Mouse (Mus musculus) hindbrain, embryonic 13.5 days (tissue): ENCODE measurements around the gene Thsd4. TPM values are rescaled to one million over a fixed set of nuclear protein-coding genes. Genes with fewer than 3 reads are reported as not detected.

Experiments used
- ATAC-seq: fragments of 200-750 bp; cut with Nextera tagmentation; 2 replicates; pipeline ENCODE4 v1.8.0; 2017; ENCODE audit warnings: moderate TSS enrichment; ENCODE audit not compliant: low FRiP score
- H3K27ac ChIP-seq: fragments of 300-500 bp; sonication (generic); 2 replicates; pipeline ENCODE4 v1.5.1; 2015; ENCODE audit warnings: inconsistent platforms, mild to moderate bottlenecking, moderate library complexity
- H3K27me3 ChIP-seq: fragments of 300-500 bp; sonication (generic); 2 replicates; pipeline ENCODE4 v1.6.1; 2015; ENCODE audit warnings: mild to moderate bottlenecking, inconsistent platforms
- H3K36me3 ChIP-seq: fragments of 300-500 bp; sonication (generic); 2 replicates; pipeline ENCODE4 v1.6.1; 2015; ENCODE audit warnings: mild to moderate bottlenecking, inconsistent platforms
- H3K4me1 ChIP-seq: fragments of 300-500 bp; sonication (generic); replicated peaks from 2 replicates; pipeline ENCODE4 v1.6.1; 2015; ENCODE audit warnings: inconsistent platforms
- H3K4me2 ChIP-seq: fragments of 300-500 bp; sonication (generic); 2 replicates; pipeline ENCODE4 v1.6.1; 2015; ENCODE audit warnings: inconsistent platforms, mild to moderate bottlenecking, moderate library complexity
- H3K4me3 ChIP-seq: fragments of 300-500 bp; sonication (generic); 2 replicates; pipeline ENCODE4 v1.5.1; 2015; ENCODE audit warnings: mild to moderate bottlenecking, inconsistent platforms
- H3K9ac ChIP-seq: fragments of 300-500 bp; sonication (generic); 2 replicates; pipeline ENCODE4 v1.6.1; 2015; ENCODE audit warnings: mild to moderate bottlenecking, inconsistent platforms
- H3K9me3 ChIP-seq: fragments of 300-500 bp; sonication (generic); 2 replicates; pipeline ENCODE4 v1.6.1; 2016; ENCODE audit warnings: inconsistent platforms
- WGBS: fragments of 180-500 bp; shearing (Covaris S2); methylation state at CpG from one replicate; pipeline ENCODE4 v1.1.7; 2015; 5-methylcytosine and 5-hydroxymethylcytosine counted together
- polyA plus RNA-seq: library from polyadenylated mRNA; unstranded; fragments of >200 nt; fragmentation: Nextera tagmentation; extraction: Ambion mirVana; gene quantifications from 2 replicates; pipeline ENCODE4 v1.2.1, GENCODE M21; 2015

The Thsd4 gene
- polyA plus RNA-seq, 1 experiment from 2014 or later: 6.2 TPM

DNA sequence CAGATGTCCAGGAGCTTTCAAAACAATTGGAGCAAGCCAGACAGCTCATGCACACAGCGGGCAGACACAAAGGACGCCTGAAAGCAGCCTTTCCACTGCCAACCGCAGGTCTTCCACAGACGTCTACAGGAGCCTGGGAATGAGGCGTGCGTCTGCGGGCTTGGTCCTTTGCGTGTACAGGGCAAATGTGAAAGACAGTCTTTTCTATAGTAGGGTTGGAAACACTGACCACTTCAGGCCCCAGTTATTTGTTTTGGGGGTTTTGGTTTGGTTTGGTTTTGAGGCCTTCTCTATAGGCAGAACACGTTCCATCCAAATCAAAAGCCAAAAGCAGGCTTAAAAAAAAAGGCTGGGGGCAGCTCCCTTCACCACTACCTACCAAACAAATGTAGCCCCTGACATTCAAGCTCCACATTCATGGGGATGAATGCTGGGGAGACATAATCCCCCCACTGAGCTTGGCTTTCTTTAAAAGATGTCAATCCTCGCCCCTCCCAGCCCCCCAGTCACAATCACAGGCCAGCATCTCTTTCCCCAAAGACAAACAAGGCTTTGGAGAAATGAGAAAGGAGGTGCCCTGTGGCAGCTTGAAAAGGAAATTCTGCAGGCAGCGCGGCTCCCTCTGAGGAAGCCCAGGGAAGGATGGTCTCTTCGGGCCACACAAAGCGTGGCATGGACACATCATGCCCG, 255.1 kb downstream of the Thsd4 start:
- H3K4me2 ChIP-seq: no peak overlapping the region
- 27% methylated on average over 15 of the region's 15 CpGs for WGBS
- H3K4me1 ChIP-seq: peaks cover 30% of the 10 kb centered on the region
- H3K9ac ChIP-seq: no peak overlapping the region
- H3K36me3 ChIP-seq: no peaks in the 10 kb centered on the region
- H3K27me3 ChIP-seq: no peaks in the 10 kb centered on the region
- ATAC-seq: peak; percentile 81
- H3K4me3 ChIP-seq: no peak overlapping the region
- peak overlapping the region; percentile 74 for H3K27ac ChIP-seq
- no peaks in the 10 kb centered on the region for H3K9me3 ChIP-seq

DNA sequence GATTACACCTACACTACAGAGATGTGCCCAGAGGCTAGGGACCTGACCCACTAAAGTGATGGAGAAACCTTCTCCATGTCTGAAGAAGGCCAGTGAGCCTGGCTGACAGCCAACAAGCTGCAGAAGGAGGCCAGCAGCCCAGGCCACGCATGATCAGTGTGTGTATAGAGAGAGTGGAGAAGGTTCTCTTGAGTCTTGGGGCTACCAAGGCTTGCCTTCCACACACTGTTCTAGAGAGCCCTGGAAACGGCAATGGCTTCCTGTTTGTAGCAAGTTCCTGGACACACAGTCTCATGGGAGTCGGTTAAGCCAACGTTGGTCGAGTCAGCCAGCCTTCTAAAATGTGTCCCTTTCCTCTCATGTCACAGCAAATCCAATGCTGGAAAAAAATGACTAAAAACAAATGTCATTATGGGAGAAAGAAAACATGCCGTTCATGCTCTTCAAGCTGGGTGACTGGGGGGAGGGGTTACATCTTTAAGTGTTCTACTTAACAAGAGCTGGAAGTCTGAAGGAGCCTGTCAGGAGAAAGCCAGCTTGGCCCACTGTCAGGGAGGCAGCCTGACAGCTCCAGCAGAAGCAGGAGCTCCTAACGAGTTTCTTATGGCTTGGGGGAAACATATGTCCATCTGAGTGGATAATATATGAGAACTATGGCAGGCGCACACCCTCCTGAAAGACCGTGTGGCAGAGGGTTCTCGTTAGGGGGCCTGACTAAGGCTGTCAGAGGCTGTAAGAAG, 257.1 kb downstream of the Thsd4 start:
- Histone ChIP-seq H3K4me3 (no peak overlapping the region), H3K4me2 (no peak overlapping the region), H3K9ac (no peak overlapping the region), H3K27me3 (no peaks in the 10 kb centered on the region), H3K27ac (no peak overlapping the region), H3K4me1 (peaks cover 30% of the 10 kb centered on the region), H3K36me3 (no peaks in the 10 kb centered on the region), H3K9me3 (no peaks in the 10 kb centered on the region)
- ATAC-seq: no peak
- 61% methylated on average over 10 of the region's 10 CpGs for WGBS

DNA sequence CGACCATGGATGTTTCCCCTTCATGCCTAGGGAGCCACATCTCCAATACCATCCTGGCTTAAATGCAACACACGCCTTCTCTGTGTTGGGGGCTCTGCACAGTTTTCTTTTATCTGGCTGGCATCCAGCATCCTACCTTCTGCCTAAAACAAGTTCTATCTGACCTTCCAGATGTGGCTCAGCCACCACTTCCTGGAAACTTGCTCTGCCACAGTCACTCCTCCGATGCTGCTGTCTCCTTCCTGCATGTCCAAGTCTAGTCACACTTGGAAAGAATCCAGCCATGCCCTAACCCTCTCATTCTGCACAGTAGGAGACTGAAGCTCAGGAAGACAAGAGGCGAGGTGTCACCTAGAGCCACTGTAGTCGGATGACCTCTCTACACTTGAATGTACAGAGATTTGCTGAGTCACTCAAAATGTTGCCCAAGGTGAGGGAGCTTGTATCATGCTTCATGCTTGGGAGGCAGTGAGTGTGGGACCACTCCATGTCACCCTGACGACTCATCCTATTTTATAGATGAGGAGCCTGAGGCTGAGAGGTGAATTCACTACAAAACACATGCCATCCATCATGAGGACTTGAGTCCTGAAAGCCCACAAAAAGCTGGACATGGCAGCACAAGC, 259.2 kb downstream of the Thsd4 start:
- Histone ChIP-seq H3K4me2 (no peak overlapping the region), H3K27ac (no peak overlapping the region), H3K27me3 (no peaks in the 10 kb centered on the region), H3K36me3 (no peaks in the 10 kb centered on the region), H3K4me1 (peaks cover 23% of the 10 kb centered on the region), H3K4me3 (no peak overlapping the region), H3K9ac (no peak overlapping the region), H3K9me3 (no peaks in the 10 kb centered on the region)
- WGBS: 83% methylated on average over 6 of the region's 6 CpGs
- ATAC-seq: no peak

DNA sequence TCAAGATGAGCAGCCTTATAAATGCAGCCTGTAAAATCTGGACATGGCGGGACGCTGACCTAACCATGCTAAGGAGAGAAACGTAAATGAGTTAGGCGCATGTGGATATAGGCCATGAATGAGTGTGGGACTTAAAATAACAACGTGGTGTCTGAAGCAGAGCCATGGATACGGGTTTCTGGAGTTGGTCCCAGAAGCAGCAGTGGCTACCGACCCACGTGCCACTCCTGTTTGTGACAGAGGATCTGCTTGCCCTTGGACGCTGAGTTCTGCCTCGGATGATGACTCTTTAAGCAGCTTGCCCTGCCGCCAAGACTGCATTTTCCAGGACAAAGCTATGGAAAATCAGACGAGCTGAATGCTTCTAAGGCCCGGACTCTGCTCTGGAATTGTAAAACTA, 262.2 kb downstream of the Thsd4 start:
- Histone ChIP-seq H3K4me1 (peaks cover 2% of the 10 kb centered on the region; the same call in 1 of the 2 replicates), H3K36me3 (no peaks in the 10 kb centered on the region), H3K9ac (no peak overlapping the region), H3K9me3 (no peaks in the 10 kb centered on the region), H3K4me3 (no peak overlapping the region), H3K27me3 (no peaks in the 10 kb centered on the region), H3K27ac (no peak overlapping the region), H3K4me2 (no peak overlapping the region)
- 73% methylated on average over 13 of the region's 13 CpGs for WGBS
- no peak for ATAC-seq

DNA sequence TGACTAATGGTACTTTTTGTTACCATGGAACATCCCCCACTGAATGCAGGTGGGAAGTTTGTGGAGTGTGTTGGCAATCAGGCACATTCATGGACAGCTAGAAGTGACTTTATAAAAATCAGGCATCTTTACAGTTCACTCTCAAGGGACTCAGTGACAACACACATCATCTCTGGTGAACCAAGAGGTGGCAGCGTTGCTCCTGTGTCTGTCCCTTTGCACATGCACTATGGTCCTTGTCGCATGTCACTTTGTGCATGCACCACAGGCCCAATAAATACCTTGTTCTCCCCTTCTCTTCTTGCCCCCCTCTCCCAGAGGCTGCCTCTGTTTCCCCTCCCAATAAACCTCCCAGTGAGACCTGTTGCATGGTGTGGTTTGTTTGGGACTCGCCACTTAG, 270.1 kb downstream of the Thsd4 start:
- H3K27me3 ChIP-seq: no peaks in the 10 kb centered on the region; the same call in 1 of the 2 replicates
- 64% methylated on average over 3 of the region's 3 CpGs for WGBS
- H3K27ac ChIP-seq: no peak overlapping the region
- H3K36me3 ChIP-seq: no peaks in the 10 kb centered on the region
- no peaks in the 10 kb centered on the region for H3K4me1 ChIP-seq
- H3K9me3 ChIP-seq: no peaks in the 10 kb centered on the region
- H3K4me3 ChIP-seq: no peak overlapping the region
- no peak for ATAC-seq
- no peak overlapping the region for H3K9ac ChIP-seq
- H3K4me2 ChIP-seq: no peak overlapping the region

DNA sequence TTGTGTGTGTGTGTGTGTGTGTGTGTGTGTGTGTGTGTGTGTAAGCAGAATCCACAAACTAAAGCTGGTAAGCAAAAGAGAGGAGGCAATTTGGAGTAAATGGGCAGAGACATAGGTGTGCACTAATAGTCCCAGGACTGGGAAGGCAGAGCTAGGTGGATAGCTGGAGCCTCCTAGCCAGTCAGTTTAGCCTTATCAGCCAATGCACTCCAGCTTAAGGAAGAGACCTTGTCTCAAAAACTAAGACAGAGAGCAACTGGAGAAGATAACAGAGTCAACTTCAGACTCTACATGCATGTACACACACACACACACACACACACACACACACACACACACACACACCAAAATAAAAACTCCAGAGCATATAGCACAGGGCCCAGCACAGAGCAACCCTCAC, 271.4 kb downstream of the Thsd4 start:
- Histone ChIP-seq H3K36me3 (no peaks in the 10 kb centered on the region), H3K27me3 (no peaks in the 10 kb centered on the region; the same call in 1 of the 2 replicates), H3K4me2 (no peak overlapping the region), H3K4me3 (no peak overlapping the region), H3K9ac (no peak overlapping the region), H3K27ac (no peak overlapping the region), H3K4me1 (no peaks in the 10 kb centered on the region), H3K9me3 (no peaks in the 10 kb centered on the region)
- no peak for ATAC-seq

DNA sequence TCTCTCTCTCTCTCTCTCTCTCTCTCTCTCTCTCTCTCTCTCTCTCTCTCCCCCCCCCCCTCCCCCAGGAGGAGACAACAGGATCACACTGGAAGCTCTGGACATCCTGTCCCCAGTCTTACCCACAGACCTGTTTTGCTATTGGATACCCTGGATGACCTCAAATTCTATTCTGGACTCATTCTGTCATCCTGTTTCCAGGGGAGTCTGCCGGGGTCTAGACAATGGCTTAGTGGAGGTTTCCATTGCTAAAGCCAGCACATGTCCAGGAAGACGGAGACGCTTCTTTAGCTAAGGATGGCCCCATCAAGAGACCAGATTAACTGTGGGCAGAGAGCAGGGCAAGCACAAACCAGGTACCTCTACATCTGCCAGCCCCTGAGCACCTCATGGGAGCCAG, 273.8 kb downstream of the Thsd4 start:
- ATAC-seq: no peak
- Histone ChIP-seq H3K9me3 (no peaks in the 10 kb centered on the region), H3K4me3 (no peak overlapping the region), H3K4me2 (no peak overlapping the region), H3K27me3 (no peaks in the 10 kb centered on the region; the same call in 1 of the 2 replicates), H3K36me3 (no peaks in the 10 kb centered on the region), H3K27ac (no peak overlapping the region), H3K9ac (no peak overlapping the region), H3K4me1 (no peaks in the 10 kb centered on the region)
- WGBS: 82% methylated on average over 3 of the region's 3 CpGs

DNA sequence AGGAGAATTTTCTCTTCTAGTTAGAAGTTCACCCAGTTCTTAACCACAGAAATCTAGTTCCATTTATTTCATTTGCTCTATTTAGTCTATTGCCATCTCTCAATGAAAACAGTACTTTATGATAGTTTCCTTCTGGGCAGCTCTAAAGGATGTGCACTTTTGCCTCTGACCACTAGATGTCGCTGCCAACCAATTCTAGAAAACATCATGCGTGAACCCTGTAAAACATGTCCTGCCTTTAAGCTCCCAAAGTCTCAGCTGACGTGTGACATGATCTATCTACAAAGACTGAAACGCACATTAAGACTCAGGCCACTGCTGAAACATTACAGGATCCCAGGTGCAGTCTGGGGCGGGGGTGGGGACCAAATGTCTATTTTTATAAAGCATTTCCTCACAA, 276.9 kb downstream of the Thsd4 start:
- 2% methylated on average over 5 of the region's 5 CpGs for WGBS
- Histone ChIP-seq H3K27me3 (no peaks in the 10 kb centered on the region), H3K36me3 (no peaks in the 10 kb centered on the region), H3K4me1 (no peaks in the 10 kb centered on the region), H3K4me2 (no peak overlapping the region), H3K27ac (no peak overlapping the region), H3K4me3 (no peak overlapping the region), H3K9ac (no peak overlapping the region), H3K9me3 (no peaks in the 10 kb centered on the region)
- no peak for ATAC-seq

DNA sequence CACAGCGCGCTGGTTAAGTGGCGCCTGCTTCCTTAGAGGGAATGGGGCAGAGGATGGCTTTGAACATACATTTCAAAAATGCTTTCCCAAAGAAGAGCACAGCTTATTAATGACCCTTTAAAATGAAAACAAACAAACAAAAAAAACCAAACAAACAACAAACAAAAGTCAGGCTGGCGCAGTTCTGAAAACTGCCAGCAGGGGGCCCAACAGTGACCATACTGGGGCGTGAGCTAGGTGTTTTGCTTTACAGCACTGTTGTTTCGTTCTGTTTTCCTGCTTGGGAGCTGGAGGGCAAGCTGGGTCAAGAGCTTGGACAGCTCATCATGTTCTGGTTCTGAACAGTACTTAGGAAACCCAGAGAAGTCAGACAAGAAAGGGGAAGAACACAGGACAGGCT, 278.3 kb downstream of the Thsd4 start:
- H3K36me3 ChIP-seq: no peaks in the 10 kb centered on the region
- no peak overlapping the region for H3K4me3 ChIP-seq
- H3K9me3 ChIP-seq: no peaks in the 10 kb centered on the region
- no peak overlapping the region for H3K4me2 ChIP-seq
- no peak for ATAC-seq
- H3K27ac ChIP-seq: no peak overlapping the region
- H3K9ac ChIP-seq: no peak overlapping the region
- 63% methylated on average over 6 of the region's 6 CpGs for WGBS
- no peaks in the 10 kb centered on the region for H3K27me3 ChIP-seq
- no peaks in the 10 kb centered on the region for H3K4me1 ChIP-seq

DNA sequence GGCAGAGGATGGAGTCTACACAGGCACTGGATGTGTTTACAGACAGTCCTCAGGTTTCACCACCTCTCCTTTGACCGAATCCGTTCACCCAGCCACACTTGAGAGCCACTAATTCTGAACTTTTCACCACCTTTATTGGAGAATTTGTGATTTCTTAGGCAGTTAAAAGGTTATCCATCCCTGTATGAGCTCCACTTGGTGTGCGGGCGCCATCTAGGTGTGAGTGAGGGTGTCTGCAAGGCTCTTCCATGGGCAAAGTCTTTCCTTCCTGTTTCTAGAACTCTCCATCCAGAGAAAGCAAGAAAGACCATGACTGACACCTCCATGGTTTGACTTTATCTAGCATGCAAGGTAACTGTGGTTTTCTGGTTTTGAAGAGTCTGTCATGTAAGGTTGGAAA, 284.2 kb downstream of the Thsd4 start:
- H3K4me2 ChIP-seq: no peak overlapping the region
- H3K27me3 ChIP-seq: no peaks in the 10 kb centered on the region
- WGBS: 48% methylated on average over 4 of the region's 4 CpGs
- H3K9ac ChIP-seq: no peak overlapping the region
- no peaks in the 10 kb centered on the region for H3K9me3 ChIP-seq
- no peak overlapping the region for H3K27ac ChIP-seq
- ATAC-seq: no peak
- peaks cover 4% of the 10 kb centered on the region; the same call in 1 of the 2 replicates for H3K4me1 ChIP-seq
- H3K36me3 ChIP-seq: no peaks in the 10 kb centered on the region
- no peak overlapping the region for H3K4me3 ChIP-seq

DNA sequence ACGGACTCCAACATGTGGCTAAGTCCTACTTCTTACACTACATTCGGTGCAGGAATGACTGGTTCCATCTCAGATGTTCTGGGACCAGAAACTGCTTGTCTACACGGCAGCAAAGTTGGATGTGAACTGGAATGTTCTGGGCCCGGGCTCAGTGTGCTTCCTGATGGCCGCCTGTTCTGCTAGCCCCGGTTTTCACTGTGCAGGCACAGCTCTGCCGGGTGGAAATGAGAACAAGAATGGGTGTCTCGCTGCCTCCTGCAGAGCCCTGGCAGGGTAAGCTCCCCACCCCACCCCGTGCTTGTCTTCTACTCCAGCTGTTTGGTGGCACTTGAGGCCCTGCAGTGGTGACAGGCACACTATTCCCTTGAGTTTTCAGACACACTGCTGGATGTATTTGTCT, 285.7 kb downstream of the Thsd4 start:
- Histone ChIP-seq H3K27ac (no peak overlapping the region), H3K9me3 (no peaks in the 10 kb centered on the region), H3K4me3 (no peak overlapping the region), H3K4me2 (no peak overlapping the region), H3K27me3 (no peaks in the 10 kb centered on the region), H3K4me1 (peaks cover 18% of the 10 kb centered on the region), H3K36me3 (no peaks in the 10 kb centered on the region), H3K9ac (no peak overlapping the region)
- 76% methylated on average over 9 of the region's 9 CpGs for WGBS
- ATAC-seq: no peak

DNA sequence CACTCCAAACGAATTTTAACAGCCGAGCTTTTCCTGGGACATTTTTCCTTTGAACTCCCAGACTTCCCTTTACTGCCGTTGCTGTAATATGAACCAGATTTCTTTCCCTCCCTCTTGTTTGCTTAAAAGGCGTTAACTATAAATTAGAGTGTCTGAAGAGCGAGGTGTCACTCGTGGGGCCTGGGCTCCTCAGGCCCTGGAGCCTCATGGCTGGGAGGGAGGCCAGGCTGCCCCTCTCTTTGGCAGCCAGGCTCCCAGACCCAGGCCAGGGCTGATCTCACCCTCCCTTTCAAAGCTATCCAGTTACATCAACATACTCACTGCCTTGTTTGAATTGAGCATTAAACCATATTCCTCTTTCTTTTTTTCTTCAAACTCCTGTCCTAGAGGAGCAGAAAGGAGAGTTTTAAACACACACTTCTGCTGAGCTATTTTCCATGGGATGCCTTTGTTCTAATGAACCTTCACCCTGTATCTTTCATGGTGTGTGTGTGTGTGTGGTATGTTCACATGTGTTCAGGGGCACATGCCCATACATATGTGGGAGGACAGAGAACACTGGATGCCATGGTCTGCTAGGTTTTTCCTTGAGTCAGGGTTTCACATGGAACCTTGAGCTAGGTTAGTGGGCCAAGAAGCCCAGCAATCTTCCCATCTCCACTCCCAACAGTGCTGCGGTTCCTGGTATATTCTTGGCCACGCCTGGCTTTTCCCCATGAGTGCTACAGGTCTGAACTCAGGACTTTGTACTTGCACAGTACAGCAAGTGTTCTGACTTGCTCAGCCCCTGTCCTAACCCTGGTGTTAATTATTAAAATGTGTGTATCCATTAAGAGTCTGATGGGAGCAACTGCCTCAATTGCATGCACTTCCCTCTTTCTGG, 287.4 kb downstream of the Thsd4 start:
- ATAC-seq: no peak
- H3K4me1 ChIP-seq: peaks cover 24% of the 10 kb centered on the region
- no peaks in the 10 kb centered on the region for H3K27me3 ChIP-seq
- no peak overlapping the region for H3K9ac ChIP-seq
- H3K27ac ChIP-seq: no peak overlapping the region
- H3K4me3 ChIP-seq: no peak overlapping the region
- WGBS: 54% methylated on average over 8 of the region's 8 CpGs
- no peaks in the 10 kb centered on the region for H3K36me3 ChIP-seq
- H3K9me3 ChIP-seq: no peaks in the 10 kb centered on the region
- H3K4me2 ChIP-seq: no peak overlapping the region
